Mouse (Mus musculus) layer of hippocampus, adult 18-20 months (tissue): ENCODE data around the gene Dgki. TPM values are rescaled to one million over a fixed set of nuclear protein-coding genes. Genes with fewer than 3 reads are reported as not detected.

Experiments used
- DNase-seq, 2 experiments: peaks; one replicate each; pipeline ENCODE4 v3.0.0; 2022; ENCODE audit warnings: low spot score in 2 of 2
- total RNA-seq, 2 experiments: library from RNA; stranded (reverse); gene quantifications; 2 replicates each; pipeline ENCODE4 v1.2.3; 2021

Gene Dgki
- total RNA-seq, 2 experiments from 2014 or later = 86.9 to 88.0 TPM

DNA sequence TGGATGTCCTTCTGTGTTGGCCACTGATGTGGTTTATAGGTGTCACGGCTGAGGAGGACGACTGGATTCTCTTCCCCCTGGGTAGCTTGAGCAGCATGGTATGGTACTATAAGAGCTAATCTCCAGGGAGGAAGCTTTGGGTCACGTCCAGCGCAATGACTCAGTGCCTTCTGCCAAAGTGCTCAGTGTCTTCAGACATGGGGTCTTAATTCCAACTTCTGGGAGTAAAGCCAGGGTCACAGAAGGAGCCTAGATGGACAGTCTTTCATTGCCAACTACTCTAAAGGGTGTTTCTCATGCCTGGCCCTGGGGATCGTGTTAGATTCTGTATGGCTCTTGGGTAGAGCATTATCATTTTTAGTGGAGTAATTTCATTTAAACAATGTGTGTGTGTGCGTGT, 231.2 kb downstream of the Dgki start:
- DNase-seq = no peak

DNA sequence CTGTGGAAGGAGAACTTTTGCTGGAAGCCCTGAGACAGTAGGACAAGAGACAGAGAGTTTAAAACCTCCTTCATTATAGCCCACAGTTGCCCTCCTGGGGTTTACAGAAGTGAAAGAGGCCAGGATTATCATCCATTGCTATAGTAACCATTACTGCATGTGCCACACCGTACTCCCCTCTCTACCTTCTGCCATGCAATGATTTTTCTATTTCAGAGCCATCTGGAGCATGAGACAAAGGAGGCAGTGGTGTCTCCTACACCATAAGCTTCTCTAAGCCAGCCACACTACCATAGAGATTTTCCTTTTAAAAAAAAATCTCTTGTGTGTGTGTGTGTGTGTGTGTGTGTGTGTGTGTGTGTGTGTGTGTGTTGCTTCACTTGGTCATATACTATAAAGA, 232.6 kb downstream of the Dgki start:
- peak in 1 of 2 experiments; percentile 66 for DNase-seq

DNA sequence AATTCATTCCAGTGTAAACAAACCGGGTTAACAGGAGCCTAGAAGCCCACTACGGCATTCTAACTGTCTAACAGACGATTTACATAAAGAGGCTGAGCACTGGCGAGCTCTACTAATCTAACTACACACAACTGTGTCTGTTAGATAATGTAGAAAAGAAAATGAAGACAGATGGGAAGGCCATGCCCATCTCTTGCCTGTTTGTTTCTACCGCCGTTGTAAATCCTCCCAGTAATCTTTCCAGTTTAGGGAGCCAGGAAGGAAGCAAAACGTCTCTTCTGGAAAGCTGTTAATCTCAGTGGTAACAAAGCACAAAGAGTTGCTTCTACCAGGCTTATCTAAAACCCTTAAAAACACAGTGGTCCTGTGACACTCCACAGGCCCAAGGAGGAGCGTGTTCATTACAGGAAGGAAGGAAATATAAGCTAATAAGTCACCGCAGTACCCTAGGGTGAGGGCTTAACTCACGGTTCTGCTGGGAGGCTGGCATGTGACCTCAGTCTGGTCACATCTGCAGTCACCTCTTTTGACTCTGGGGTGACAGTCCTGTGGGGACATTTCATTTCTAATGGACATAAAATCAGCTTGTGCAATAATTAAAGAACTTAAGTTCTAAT, 235.7 kb downstream of the Dgki start:
- DNase-seq = no peak

DNA sequence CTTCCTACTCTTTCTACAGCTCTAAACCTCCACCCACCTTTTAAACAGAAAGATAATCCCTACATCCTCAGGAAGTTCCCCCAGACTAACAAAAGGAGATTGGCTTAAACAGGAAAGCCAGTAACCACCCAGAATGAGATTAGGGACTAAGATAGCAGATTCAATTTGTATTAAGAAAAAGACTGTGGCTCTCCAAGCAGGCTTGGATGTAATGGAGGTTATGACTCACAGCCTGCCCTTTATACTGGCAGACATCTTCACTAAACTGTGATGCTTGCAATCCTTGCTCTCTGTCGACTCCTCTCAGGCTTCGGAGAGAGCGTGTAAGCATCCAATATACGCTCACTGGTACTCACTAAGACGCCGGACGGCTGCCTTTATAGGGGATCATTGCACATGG, 236.7 kb downstream of the Dgki start:
- no peak for DNase-seq

DNA sequence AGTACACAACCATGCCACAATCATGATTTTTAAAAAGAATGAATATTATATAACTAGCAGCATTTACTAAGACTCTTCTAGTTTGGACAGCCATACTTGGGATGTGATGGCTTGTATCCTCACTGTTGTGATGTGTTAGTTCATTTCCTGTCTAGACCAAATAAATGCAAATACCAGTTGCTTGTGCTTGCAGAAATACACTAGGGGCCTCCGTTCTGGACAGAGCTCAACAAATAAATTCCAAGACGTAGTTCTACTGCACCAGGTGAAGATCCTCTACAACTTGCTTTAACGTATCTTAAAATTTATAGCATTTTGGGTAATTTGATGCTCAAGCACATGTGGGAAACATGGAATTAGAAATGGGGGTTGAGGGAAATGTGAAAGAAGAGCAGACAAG, 239.9 kb downstream of the Dgki start:
- DNase-seq = no peak

DNA sequence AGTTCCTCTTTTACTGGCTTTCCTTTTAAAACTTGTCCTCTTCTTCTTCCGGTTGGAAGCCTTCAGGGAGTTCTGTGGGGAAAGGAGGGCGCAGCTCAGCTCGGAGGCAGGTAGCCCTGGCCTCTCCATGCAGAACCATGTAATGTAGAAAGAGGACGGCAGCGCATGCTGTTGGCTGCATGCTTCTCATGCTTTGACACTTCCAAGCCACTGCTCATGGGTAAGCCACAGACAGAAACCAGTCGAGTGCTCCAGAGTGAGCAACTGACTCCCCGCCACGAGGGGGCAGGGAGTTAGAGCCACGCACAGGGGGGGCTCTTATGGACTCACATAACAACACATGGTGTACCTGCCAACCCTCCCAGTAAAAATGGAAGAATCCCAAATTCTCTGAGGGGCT, 242.0 kb downstream of the Dgki start:
- no peak for DNase-seq

DNA sequence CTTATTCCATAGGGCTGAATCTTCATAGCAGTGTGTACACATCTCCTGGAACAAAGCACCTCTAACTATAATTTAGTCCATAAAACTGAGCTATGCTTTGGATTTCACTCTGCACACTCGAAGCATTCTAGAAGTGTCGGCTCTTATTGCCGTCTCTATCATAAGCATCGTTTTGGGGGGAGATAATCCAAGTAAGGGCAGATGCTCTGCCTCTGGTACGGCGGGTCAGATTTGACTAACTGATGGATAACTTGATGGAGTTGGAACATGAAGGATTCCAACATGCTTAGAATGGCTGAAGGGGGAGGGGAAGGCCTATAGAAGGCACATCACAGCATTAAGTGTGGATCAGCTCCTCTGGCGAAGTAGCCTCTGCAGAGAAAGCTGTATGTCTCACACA, 242.4 kb downstream of the Dgki start:
- no peak for DNase-seq

DNA sequence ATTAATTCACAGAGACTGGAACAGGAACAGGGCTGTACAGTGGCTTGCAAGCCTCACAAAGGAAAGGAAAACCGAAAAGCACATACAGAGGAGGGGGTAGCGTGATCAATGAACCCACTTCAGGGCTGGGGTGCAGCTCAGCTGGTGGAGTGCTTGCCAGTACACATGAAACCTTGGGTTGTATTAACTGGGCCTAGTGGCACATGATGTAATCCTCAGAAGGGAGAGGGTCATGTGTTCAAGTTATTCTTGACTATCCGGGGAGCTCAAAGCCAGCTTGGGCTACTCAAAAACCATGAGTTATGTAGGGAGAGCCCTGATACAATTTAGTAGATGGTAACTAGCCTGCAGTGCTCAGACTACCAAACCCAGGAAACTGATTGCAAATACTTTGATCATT, 244.3 kb downstream of the Dgki start:
- no peak for DNase-seq

DNA sequence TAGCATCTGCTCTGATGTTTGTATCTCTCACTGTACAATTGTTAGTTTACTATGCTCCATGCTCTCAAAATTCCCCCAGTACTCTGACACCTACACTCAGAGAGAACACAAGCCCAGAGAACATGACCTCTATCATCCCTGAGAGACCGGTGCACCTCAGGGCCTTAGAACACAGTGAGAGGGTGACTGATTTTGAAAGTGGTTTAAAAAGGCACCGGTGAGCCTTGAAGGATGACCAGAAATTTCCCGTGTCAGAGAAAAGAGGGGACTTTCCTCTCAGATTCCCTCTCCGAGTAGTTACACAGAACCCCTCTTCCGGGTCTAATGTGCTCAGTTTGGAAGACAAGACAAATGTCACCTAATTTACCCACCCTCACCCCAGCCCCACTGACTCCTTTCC, 244.9 kb downstream of the Dgki start:
- no peak for DNase-seq

DNA sequence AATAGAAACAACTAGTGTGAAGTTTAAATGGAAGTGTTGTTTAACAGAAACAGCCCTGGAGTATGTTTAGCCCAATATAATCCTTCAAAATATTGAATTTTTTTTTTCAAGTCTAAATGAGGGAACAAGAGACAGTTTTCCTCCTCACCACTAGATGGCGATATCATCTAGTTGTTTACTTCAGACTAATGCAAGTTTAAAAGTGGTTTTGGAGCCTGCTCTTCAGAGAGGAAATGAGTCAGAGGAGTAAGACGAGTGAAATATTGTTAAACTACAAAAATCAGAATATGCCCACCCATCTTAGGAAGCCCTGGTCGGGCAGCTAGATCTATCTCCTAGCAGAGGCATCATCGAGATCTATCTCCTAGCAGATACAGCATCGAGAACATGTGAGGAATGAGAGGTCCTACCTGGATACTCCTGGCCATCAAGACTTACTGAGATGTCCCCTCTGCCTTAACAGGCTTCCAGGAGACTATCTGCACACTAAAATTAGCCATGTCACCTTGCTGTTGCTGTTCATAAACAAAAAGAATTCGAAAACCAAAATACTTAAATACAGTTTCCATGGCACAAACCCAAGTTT, 245.5 kb downstream of the Dgki start:
- peak in 1 of 2 experiments; percentile 53 for DNase-seq

DNA sequence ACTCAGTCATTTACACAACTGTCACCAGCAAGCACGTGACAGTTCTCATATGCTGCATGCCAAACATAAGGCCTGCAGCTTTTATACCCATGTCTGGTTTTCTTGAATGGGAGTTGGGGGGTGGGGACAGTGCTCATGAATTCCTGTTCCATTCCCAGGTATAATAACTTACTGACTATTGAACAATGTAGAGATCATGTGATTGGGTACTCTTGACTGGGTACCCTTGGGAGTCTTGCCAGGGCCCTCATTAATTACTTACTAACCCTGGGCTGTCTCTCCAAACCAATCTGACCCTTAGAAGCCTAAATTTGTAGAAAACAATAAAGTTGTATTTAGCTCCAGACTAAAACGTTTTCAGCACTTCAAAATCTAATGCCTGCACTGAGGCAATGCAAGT, 246.6 kb downstream of the Dgki start:
- DNase-seq = no peak

DNA sequence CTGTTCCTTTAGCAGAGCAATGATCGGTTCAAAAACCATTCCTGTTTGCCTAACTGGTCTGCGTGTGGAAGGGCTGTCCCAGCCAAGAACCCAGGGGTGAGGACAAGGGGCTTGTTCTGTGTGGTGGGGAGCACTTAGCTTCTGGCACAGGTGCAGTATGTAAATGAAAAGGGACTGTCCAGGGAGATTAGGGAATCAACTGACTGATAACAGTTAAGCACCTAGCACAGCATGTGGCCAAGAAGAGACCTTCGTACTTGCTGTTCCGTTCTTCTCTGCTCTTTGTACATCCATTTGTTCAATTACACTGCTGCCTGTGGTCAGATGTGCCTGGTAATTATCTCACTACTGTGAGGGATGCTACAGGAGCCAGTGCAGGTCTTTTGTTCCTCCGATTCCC, 248.3 kb downstream of the Dgki start:
- DNase-seq = no peak

DNA sequence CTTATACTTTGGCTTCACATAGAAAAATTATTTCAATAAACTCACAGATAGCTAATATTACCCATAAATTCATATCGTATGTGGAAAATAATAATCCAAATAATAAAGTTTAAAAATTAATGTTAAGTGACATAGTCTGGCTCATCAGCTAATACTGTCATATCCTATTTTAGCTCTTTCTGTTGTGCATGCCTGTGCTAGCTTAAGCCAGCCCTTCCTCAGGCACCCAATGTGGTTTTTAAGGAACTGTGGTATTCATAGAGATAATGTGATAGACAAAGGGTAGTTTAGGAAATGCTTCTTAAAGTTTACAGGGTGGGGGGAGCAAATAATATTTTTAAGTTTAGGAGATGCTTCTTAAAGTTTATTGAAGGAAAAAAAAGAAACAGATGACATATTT, 248.8 kb downstream of the Dgki start:
- no peak for DNase-seq

DNA sequence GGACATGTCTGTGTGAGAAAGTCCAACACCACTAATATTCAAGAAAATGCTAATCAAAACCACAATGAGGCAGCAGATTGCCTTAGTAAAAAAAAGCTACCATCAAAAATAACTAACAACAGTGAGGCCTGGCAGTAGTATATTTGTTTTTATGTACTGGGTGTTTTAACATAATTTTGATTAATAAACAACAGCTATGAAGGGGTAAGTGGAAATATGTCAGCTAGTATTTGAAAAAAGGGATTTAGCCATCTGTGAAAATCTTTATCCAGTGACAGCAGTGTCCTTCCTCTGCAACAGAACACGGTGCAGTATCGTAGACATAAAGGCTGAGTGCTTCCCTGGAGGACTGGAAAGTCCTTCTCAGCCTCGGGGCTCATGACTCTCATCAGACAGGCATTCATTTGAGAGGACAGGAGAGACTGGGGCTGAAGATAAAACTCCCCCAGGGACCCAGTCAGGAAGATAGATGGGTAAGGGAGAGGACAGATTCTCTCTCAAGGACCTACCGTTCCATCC, 252.3 kb downstream of the Dgki start:
- DNase-seq = no peak

DNA sequence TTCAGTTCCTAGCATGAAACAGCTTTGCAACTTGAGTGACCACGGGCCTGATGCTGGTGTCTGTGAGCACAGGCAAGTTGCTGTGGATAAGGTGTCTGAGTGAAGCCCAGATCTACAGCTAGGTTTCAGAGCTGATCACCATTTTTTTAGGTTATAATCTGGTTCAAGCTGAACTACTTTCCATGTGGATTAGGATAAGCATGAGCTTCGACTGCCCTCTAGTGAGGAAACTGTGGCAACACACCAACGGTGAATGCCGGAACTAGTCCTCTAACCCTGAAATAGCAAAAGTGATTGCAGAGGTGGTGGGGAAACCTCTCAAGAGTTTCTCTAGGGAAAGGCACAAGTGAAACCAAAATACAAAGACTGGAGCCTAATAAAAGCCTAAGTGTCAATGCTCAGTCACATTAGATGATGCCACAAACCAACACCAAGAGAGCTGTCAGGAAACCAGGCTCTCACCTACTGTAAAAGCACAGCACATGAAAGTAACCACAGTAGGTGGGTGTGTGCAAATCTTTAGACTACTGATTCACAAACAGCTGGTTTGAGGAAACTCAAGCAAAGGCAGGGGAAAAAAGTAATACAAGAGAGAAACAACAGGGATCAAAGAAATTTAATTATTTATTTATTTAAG, 253.7 kb downstream of the Dgki start:
- peak; percentile 50 to 84 for DNase-seq

DNA sequence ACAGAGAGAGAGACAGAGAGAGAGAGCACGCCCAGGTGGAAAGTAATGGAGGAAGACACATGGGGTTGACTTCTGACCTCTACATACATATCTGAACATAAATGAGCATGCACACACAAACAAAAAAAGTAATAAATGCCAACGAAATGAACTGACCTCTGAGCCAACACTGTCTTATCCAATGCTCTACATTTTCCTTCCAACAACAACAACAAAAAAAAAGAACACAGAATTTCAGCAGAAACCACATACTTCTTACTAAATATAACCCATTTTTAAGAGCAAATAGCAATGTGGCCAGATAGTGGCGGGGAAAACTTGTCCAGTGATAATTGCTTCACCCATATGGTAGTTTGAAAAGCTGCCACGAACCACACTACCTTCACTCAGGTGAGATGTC, 255.2 kb downstream of the Dgki start:
- DNase-seq = no peak

DNA sequence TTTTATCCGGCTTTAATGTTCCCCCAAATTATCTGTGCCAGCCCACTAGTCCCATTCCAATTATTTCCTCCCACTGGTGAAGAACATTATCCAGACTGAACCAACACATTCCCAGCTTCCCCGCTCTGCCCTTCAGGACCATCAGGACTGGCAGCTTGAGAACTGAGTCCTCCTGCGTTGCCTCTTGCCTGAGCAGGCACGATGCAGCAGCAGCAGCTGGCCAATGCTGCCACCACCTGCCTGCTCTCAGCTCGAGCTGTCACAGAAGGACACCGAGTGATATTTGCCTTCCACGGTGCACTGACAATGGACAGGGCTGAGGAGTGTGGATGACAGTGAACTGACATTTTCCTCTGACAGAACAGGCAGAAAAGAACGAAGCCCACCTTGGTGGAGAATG, 261.5 kb downstream of the Dgki start:
- DNase-seq = peak; percentile 38 to 71

DNA sequence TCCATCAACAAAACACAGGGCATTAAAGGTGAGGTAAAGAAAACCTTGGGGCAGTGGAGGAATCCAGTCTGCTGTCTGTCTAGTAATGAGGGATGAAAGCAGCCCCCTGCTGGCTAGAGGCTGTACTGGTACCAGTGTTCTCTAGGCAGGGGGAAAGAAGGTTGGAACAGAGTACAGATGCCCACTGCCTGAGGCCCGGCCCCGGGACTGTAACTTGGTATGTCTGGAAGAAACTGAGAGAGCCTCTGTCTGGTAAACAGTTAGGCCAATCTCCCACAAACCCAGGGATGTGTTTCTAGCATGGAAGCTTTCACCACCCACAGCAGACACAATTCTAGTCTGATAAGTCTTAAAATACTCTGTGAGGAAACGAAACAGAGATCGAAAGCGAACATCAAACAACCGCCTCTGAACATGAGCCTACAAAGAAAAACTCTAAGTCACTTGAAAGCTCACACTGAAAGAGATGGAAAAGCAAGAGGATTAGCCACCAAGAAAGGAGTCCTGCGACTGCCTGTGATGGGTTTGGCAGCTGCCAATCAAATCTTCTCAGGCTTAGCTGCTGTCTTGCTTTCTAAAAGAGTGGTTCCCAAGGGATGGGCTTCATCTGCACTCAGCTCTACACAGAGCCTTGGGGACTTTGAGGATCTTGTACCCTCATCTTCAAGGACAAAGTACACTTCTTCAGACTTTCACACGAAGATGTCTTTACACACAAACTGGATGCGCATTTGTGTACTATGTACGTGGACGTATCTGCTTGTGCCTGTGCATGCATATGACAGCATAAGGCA, 262.7 kb downstream of the Dgki start:
- DNase-seq = peak in 1 of 2 experiments; percentile 55

DNA sequence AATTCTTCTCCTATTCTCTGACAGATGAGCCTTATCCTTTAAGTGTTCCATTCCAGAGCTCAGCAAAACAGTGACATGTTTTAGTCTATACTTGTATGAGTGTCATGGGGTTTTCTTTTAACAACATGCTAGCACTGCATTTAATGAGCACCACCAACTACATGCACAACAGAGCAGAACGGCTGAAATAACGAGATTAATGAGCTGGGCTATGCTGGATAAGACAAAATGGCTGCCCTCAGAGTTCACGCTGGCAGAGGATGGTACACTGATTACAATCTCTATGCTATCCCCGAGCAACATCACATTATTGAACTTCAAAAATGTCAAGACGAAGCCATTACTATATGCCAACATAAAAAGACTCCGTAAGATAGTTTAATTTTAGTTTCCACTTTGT, 264.3 kb downstream of the Dgki start:
- no peak for DNase-seq

DNA sequence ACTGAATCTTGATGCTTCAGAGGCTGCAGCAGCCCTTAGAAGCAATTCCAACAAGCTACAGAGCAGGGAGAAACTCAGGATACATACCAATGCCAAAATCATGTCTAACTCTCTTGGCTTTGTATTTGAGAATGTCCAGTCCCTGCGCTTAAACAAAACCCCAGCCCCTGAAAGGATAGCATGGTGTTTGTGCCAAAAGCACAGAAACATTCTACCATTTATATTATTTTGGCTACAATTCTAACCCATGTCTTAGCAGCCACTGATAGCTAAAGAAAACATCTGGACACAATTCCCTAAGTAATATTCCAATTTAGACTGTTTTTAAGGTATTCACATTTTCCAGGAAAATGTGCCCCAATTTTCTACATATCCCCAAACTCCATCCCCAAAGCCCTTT, 269.0 kb downstream of the Dgki start:
- DNase-seq = no peak

DNA sequence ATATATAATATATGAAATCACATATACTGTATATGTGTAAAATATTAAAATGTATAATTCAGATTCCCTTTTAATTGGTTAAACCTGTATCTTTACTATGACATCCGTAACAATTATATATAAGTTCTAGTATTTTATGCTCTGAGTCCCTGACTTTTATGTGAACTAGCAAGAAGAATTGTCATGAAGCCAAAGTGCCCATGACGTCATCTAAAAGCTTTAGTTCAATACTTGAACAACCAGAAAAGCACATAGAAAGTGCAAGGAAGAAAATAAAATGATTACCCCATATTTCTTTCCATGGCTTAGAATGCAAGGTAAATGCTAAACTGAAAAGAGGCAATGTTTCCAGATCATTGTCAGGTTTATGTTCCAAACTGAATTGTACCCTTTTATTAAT, 269.6 kb downstream of the Dgki start:
- no peak for DNase-seq

DNA sequence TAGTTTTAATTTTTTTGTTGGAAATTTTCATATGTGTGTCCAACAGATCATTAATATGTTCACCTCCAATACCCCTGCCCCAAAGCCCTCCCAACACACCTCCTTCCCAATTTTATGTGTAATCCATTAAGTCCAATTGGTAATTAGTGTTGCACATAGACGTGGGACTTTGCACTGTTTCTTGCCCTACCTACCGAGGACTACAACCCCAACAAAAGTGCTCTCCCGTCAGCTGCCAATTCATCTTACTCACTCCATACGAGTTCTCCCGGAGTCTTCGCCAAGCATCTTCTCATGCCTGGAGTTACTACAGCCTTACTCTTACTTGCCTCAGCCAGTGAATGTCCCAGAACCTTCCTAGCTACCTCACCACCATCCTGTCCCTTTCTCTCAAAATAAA, 271.1 kb downstream of the Dgki start:
- DNase-seq = no peak
